Mouse (Mus musculus) heart, adult 18-20 months (tissue): Measurements from ENCODE around the gene Acsl1. TPM values are rescaled to one million over a fixed set of nuclear protein-coding genes. Genes with fewer than 3 reads are reported as not detected.

Experiments
- DNase-seq, 2 experiments: peaks; one replicate each; pipeline ENCODE4 v3.0.0; 2021 to 2022; ENCODE audit warnings: mixed read lengths in 1 of 2
- total RNA-seq, 2 experiments: library from RNA; stranded (reverse); gene quantifications; 2 replicates each; pipeline ENCODE4 v1.2.3; 2021

Gene Acsl1
- total RNA-seq, 2 experiments from 2014 or later: 940 to 953 TPM

GRCm38 (mm10) chr8:46503072-46503695 is 32.3 kb downstream of the Acsl1 start:
- DNase-seq: peak; percentile 39 to 43

GRCm38 (mm10) chr8:46504196-46504595 is 33.4 kb downstream of the Acsl1 start:
- DNase-seq: no peak

- DNase-seq: peak; percentile 36 to 39
These were observed 37.9 kb downstream of the Acsl1 start for GRCm38 (mm10) chr8:46508488-46509395.

- no peak for DNase-seq
These were observed 38.6 kb downstream of the Acsl1 start for GRCm38 (mm10) chr8:46509474-46509873.

- DNase-seq: no peak
These were observed 40.5 kb downstream of the Acsl1 start for GRCm38 (mm10) chr8:46511336-46511735.

GRCm38 (mm10) chr8:46512538-46512937 is 41.7 kb downstream of the Acsl1 start:
- peak in 1 of 2 experiments; percentile 54 for DNase-seq

- DNase-seq: no peak
These were observed 43.2 kb downstream of the Acsl1 start for GRCm38 (mm10) chr8:46514027-46514426.

GRCm38 (mm10) chr8:46520667-46521066 is 49.8 kb downstream of the Acsl1 start:
- DNase-seq: no peak

GRCm38 (mm10) chr8:46526098-46526497 is 55.3 kb downstream of the Acsl1 start:
- DNase-seq: no peak

GRCm38 (mm10) chr8:46526821-46527220 is 56.0 kb downstream of the Acsl1 start:
- DNase-seq: no peak

GRCm38 (mm10) chr8:46529508-46529907 is 58.7 kb downstream of the Acsl1 start:
- no peak for DNase-seq

- DNase-seq: peak in 1 of 2 experiments; percentile 14
These were observed 59.7 kb downstream of the Acsl1 start for GRCm38 (mm10) chr8:46530541-46530940.

- no peak for DNase-seq
These were observed 63.1 kb downstream of the Acsl1 start for GRCm38 (mm10) chr8:46533926-46534325.

- DNase-seq: peak; percentile 77 to 80
These were observed 68.9 kb downstream of the Acsl1 start for GRCm38 (mm10) chr8:46539701-46540100.

- no peak for DNase-seq
These were observed 72.4 kb downstream of the Acsl1 start for GRCm38 (mm10) chr8:46543191-46543590.

GRCm38 (mm10) chr8:46543662-46544061 is 72.8 kb downstream of the Acsl1 start:
- DNase-seq: no peak

- no peak for DNase-seq
These were observed 75.0 kb downstream of the Acsl1 start for GRCm38 (mm10) chr8:46545854-46546253.

GRCm38 (mm10) chr8:46546431-46547176 is 75.8 kb downstream of the Acsl1 start:
- peak; percentile 50 to 58 for DNase-seq

- DNase-seq: peak; percentile 52 to 73
These were observed 76.4 kb downstream of the Acsl1 start for GRCm38 (mm10) chr8:46547245-46547644.

- DNase-seq: no peak
These were observed 79.2 kb downstream of the Acsl1 start for GRCm38 (mm10) chr8:46550058-46550457.

GRCm38 (mm10) chr8:46551029-46551428 is 80.2 kb downstream of the Acsl1 start:
- no peak for DNase-seq

- DNase-seq: peak; percentile 100
These were observed 81.0 kb downstream of the Acsl1 start, which contains the start of gene Cenpu for GRCm38 (mm10) chr8:46551615-46552440. Cenpu (plus strand) TSS chr8:46552028.
